Mouse (Mus musculus) intestine, embryonic 14.5 days (tissue): ENCODE results near the gene Cacnb1. TPM values are rescaled to one million over a fixed set of nuclear protein-coding genes. Genes with fewer than 3 reads are reported as not detected.

ENCODE experiments used
- ATAC-seq: fragments of 200-750 bp; cut with Nextera tagmentation; replicated peaks from 2 replicates; pipeline ENCODE4 v1.8.0; 2017; ENCODE audit warnings: low read depth, moderate number of reproducible peaks, moderate TSS enrichment, moderate library complexity; ENCODE audit not compliant: low FRiP score, low TSS enrichment
- DNase-seq: peaks from one replicate; pipeline ENCODE4 v3.0.0-alpha.2; 2018; ENCODE audit warnings: low spot score
- H3K27ac ChIP-seq: fragments of 300-500 bp; sonication (generic); 2 replicates; pipeline ENCODE4 v1.5.1; 2014; ENCODE audit warnings: low read depth, mild to moderate bottlenecking, control low read depth
- H3K27me3 ChIP-seq: fragments of 300-500 bp; sonication (generic); replicated peaks from 2 replicates; pipeline ENCODE4 v1.6.1; 2014; ENCODE audit warnings: low read length, control low read depth; ENCODE audit not compliant: control insufficient read depth, insufficient read depth
- H3K36me3 ChIP-seq: fragments of 300-500 bp; sonication (generic); 2 replicates; pipeline ENCODE4 v1.6.1; 2014; ENCODE audit warnings: low read length, control low read depth; ENCODE audit not compliant: control insufficient read depth, insufficient read depth
- H3K4me1 ChIP-seq: fragments of 300-500 bp; sonication (generic); replicated peaks from 2 replicates; pipeline ENCODE4 v1.6.1; 2014; ENCODE audit warnings: low read length, control low read depth, mixed read lengths; ENCODE audit not compliant: control insufficient read depth, insufficient read depth
- H3K4me2 ChIP-seq: fragments of 300-500 bp; sonication (generic); 2 replicates; pipeline ENCODE4 v1.6.1; 2014; ENCODE audit warnings: low read length
- H3K4me3 ChIP-seq: fragments of 300-500 bp; sonication (generic); 2 replicates; pipeline ENCODE4 v1.5.1; 2014; ENCODE audit warnings: low read depth, low read length, control low read depth, mixed read lengths
- H3K9ac ChIP-seq: fragments of 300-500 bp; sonication (generic); 2 replicates; pipeline ENCODE4 v1.6.1; 2014; ENCODE audit warnings: mild to moderate bottlenecking, low read length
- H3K9me3 ChIP-seq: fragments of 300-500 bp; sonication (generic); 2 replicates; pipeline ENCODE4 v1.6.1; 2016; ENCODE audit warnings: low read length, control low read depth; ENCODE audit not compliant: control insufficient read depth
- whole genome bisulfite sequencing: fragments of 180-500 bp; shearing (Covaris S2); extraction: QIAGEN DNeasy Blood & Tissue Kit; methylation state at CpG from one replicate; pipeline ENCODE4 v1.1.7; 2014; 5-methylcytosine and 5-hydroxymethylcytosine counted together
- polyA plus RNA-seq: library from polyadenylated mRNA; unstranded; fragments of >200 nt; fragmentation: Nextera tagmentation; extraction: Ambion mirVana; gene quantifications from 2 replicates; pipeline ENCODE4 v1.2.1, GENCODE M21; 2014

Gene Cacnb1
- polyA plus RNA-seq, 1 experiment from 2014 or later = 7.5 TPM

- Histone ChIP-seq H3K9ac (peak overlapping the region; percentile 71), H3K9me3 (no peaks in the 10 kb centered on the region), H3K27me3 (no peaks in the 10 kb centered on the region), H3K4me2 (peak overlapping the region; percentile 92), H3K4me1 (peaks cover 27% of the 10 kb centered on the region), H3K27ac (peak overlapping the region; percentile 89; the same call in 1 of the 2 replicates), H3K4me3 (peak overlapping the region; percentile 80), H3K36me3 (0 out of 2 replicates have a peak, but pooled peaks cover 7% of the 10 kb centered on the region)
- DNase-seq (peak; percentile 73), ATAC-seq (peak; percentile 12; the same call in 1 of the 2 replicates)
- WGBS = 3% methylated on average over 30 of the region's 34 CpGs
Observed at GRCm38 (mm10) chr11:98021565-98022252, 1.1 kb downstream of the Cacnb1 start.

GRCm38 (mm10) chr11:98021118-98021517 lies 1.7 kb downstream of the Cacnb1 start:
- Histone ChIP-seq H3K27me3 (no peaks in the 10 kb centered on the region), H3K4me2 (peak overlapping the region; percentile 92), H3K27ac (0 out of 2 replicates have a peak overlapping the region, but pooled peaks have one; percentile 4), H3K4me3 (peak overlapping the region; percentile 80), H3K36me3 (0 out of 2 replicates have a peak, but pooled peaks cover 7% of the 10 kb centered on the region), H3K9ac (no peak overlapping the region; the same call in 1 of the 2 replicates), H3K9me3 (no peaks in the 10 kb centered on the region), H3K4me1 (peaks cover 27% of the 10 kb centered on the region)
- DNase-seq = no peak
- ATAC-seq = no peak
- 49% methylated on average over 2 of the region's 2 CpGs for WGBS

DNA sequence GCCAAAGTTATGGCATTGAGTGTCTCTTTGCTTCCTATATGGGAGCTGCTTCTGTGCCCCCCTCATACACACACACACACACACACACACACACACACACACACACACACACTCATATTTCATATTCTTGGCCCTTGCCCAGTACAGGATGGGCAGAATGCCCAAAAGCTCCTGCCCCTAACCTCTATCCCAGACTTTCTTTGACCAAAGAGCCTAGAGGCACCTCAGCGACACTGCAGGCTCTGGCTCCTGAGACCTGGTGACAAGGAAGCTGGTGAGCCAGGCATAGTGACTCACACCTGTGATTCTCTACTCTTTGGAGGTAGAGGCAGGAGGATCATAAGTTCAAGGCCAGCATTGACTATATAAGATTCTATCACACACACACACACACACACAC lies 2.1 kb downstream of the Cacnb1 start:
- ATAC-seq = no peak
- Histone ChIP-seq H3K36me3 (0 out of 2 replicates have a peak, but pooled peaks cover 7% of the 10 kb centered on the region), H3K9me3 (no peaks in the 10 kb centered on the region), H3K4me2 (peak overlapping the region; percentile 92; the same call in 1 of the 2 replicates), H3K4me3 (no peak overlapping the region), H3K9ac (no peak overlapping the region), H3K4me1 (peaks cover 25% of the 10 kb centered on the region), H3K27ac (no peak overlapping the region), H3K27me3 (no peaks in the 10 kb centered on the region)
- 71% methylated on average over 1 of the region's 1 CpGs for WGBS
- no peak for DNase-seq

DNA sequence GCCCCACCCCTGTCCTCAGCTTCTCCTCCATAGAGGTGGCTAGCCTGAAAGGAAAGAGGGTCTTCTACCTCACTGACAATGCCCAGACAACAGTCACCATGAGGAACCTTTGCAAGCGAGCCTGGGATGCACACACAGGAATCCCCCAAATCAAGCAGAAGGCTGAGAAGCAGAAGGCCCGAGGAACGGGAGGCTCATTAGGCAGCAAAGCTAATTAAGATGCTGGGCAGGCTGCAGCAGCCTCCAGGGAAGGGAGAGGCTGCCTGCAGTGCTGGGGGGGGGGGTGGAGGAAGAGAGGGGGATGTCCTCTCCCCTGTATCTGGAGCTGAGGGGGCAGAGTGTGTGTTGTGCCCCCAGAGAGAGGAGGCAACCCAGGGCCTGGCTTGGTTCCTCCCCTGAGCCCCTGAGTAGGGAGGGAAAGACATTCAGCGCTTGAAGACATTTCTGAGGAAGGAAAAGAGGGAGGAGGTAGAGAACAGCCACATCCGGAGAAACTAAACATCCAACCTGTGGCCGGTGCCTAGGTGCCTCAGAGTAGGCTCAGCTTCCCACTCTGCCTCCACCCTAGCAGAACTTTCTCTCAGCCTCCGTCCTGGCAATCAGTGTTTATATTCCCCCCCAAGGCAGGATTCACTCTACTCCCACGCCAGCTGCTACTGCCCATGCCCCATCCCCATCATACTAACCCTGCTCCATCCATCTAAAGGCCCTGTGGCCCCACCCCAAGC lies 2.8 kb downstream of the Cacnb1 start:
- H3K9me3 ChIP-seq = no peaks in the 10 kb centered on the region
- DNase-seq = no peak
- no peak overlapping the region for H3K9ac ChIP-seq
- H3K4me2 ChIP-seq = no peak overlapping the region
- no peak overlapping the region for H3K4me3 ChIP-seq
- H3K36me3 ChIP-seq = peaks cover 11% of the 10 kb centered on the region; the same call in 1 of the 2 replicates
- no peak overlapping the region for H3K27ac ChIP-seq
- peaks cover 24% of the 10 kb centered on the region for H3K4me1 ChIP-seq
- ATAC-seq = no peak
- WGBS = 39% methylated on average over 8 of the region's 8 CpGs
- H3K27me3 ChIP-seq = no peaks in the 10 kb centered on the region

- H3K9me3 ChIP-seq = no peaks in the 10 kb centered on the region
- H3K36me3 ChIP-seq = peaks cover 18% of the 10 kb centered on the region; the same call in 1 of the 2 replicates
- H3K4me1 ChIP-seq = peaks cover 24% of the 10 kb centered on the region
- no peak for ATAC-seq
- no peak overlapping the region for H3K4me3 ChIP-seq
- no peak overlapping the region for H3K27ac ChIP-seq
- H3K27me3 ChIP-seq = no peaks in the 10 kb centered on the region
- no peak overlapping the region for H3K4me2 ChIP-seq
- 45% methylated on average over 10 of the region's 10 CpGs for WGBS
- H3K9ac ChIP-seq = no peak overlapping the region
- DNase-seq = no peak
Observed at GRCm38 (mm10) chr11:98018858-98019641, 3.8 kb downstream of the Cacnb1 start.

DNA sequence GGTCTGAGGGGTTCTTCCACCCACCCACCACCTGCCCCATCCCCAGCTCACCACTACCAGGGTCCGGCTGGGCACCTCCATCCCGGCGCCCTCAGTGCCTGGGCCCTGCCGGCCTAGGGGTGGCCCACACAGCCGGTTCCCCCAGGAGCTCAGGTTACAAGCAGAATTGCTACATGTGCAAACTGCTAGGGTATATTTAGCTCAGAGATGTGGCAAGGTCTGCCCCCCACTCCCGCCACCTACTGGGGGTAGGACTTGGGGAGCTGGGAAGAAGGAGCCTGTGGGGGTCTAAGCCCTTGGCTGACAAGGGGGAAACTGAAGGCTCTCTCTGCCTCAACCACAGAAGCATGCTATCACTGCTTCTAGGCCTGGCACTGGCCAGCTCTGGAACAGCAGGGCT lies 4.6 kb downstream of the Cacnb1 start:
- 78% methylated on average over 6 of the region's 6 CpGs for whole genome bisulfite sequencing
- ATAC-seq (no peak), DNase-seq (no peak)
- Histone ChIP-seq H3K36me3 (peaks cover 18% of the 10 kb centered on the region; the same call in 1 of the 2 replicates), H3K4me2 (no peak overlapping the region), H3K4me1 (peaks cover 23% of the 10 kb centered on the region), H3K4me3 (no peak overlapping the region), H3K27me3 (no peaks in the 10 kb centered on the region), H3K27ac (no peak overlapping the region), H3K9me3 (no peaks in the 10 kb centered on the region), H3K9ac (no peak overlapping the region)

DNA sequence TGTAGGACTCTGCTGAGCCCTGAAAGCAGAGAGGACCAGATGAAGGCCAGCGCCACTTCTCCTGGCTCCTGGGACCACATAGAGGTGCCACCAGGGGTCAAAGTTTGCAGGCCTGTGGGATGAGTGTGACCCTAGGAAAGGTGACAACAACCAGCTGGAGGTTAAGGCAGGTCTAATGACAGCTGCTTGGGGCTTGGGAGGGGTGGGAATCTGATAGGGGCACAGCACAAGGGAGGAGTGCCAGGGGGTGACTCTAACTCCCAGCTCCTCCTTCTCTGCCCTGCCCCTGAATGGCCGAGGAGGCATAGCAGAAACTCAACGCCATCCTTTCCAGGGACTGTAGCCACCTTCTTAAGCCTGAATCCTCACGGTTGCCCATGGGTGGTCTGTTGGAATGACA lies 6.0 kb downstream of the Cacnb1 start:
- 65% methylated on average over 4 of the region's 4 CpGs for WGBS
- no peaks in the 10 kb centered on the region for H3K27me3 ChIP-seq
- H3K9ac ChIP-seq = no peak overlapping the region
- H3K4me1 ChIP-seq = peaks cover 18% of the 10 kb centered on the region
- H3K9me3 ChIP-seq = no peaks in the 10 kb centered on the region
- ATAC-seq = no peak
- H3K27ac ChIP-seq = no peak overlapping the region
- H3K4me2 ChIP-seq = no peak overlapping the region
- DNase-seq = no peak
- no peak overlapping the region for H3K4me3 ChIP-seq
- peaks cover 18% of the 10 kb centered on the region; the same call in 1 of the 2 replicates for H3K36me3 ChIP-seq

GRCm38 (mm10) chr11:98016177-98016576 lies 6.7 kb downstream of the Cacnb1 start:
- no peaks in the 10 kb centered on the region for H3K27me3 ChIP-seq
- peaks cover 20% of the 10 kb centered on the region; the same call in 1 of the 2 replicates for H3K36me3 ChIP-seq
- H3K9ac ChIP-seq = no peak overlapping the region
- H3K4me2 ChIP-seq = no peak overlapping the region
- no peak for ATAC-seq
- no peak for DNase-seq
- no peaks in the 10 kb centered on the region for H3K9me3 ChIP-seq
- peaks cover 12% of the 10 kb centered on the region for H3K4me1 ChIP-seq
- no peak overlapping the region for H3K4me3 ChIP-seq
- WGBS = 92% methylated on average over 5 of the region's 5 CpGs
- no peak overlapping the region for H3K27ac ChIP-seq
